Mouse (Mus musculus): ENCODE results near the gene Lrrc4.

The Lrrc4 gene

GRCm38 (mm10) chr6:28855442-28855841 is 23.9 kb upstream of the Lrrc4 start:
- in situ Hi-C loops (cut with MboI, MseI): no loop called here

GRCm38 (mm10) chr6:28854598-28854997 is 23.1 kb upstream of the Lrrc4 start:
- in situ Hi-C loops (cut with MboI, MseI): no loop called here

- in situ Hi-C loops (cut with MboI, MseI): no loop called here
Measured at GRCm38 (mm10) chr6:28853654-28854053, 22.1 kb upstream of the Lrrc4 start.

GRCm38 (mm10) chr6:28853164-28853563 is 21.6 kb upstream of the Lrrc4 start:
- in situ Hi-C loops (cut with MboI, MseI): no loop called here

- in situ Hi-C loops (cut with MboI, MseI): no loop called here
Measured at GRCm38 (mm10) chr6:28852342-28852741, 20.8 kb upstream of the Lrrc4 start.

GRCm38 (mm10) chr6:28850326-28850900 is 18.9 kb upstream of the Lrrc4 start:
- in situ Hi-C loops (cut with MboI, MseI): no loop called here

- in situ Hi-C loops (cut with MboI, MseI): no loop called here
Measured at GRCm38 (mm10) chr6:28849317-28849716, 17.8 kb upstream of the Lrrc4 start.

- in situ Hi-C loops (cut with MboI, MseI): no loop called here
Measured at GRCm38 (mm10) chr6:28848891-28849290, 17.3 kb upstream of the Lrrc4 start.

- in situ Hi-C loops (cut with MboI, MseI): no loop called here
Measured at GRCm38 (mm10) chr6:28848285-28848794, 16.8 kb upstream of the Lrrc4 start.

GRCm38 (mm10) chr6:28847616-28848015 is 16.1 kb upstream of the Lrrc4 start:
- in situ Hi-C loops (cut with MboI, MseI): no loop called here

- in situ Hi-C loops (cut with MboI, MseI): no loop called here
Measured at GRCm38 (mm10) chr6:28845610-28846009, 14.1 kb upstream of the Lrrc4 start.

GRCm38 (mm10) chr6:28842375-28843276 is 11.1 kb upstream of the Lrrc4 start:
- in situ Hi-C loops (cut with MboI, MseI): no loop called here

- in situ Hi-C loops (cut with MboI, MseI): no loop called here
Measured at GRCm38 (mm10) chr6:28841569-28841968, 10.0 kb upstream of the Lrrc4 start.

GRCm38 (mm10) chr6:28836600-28836999 is 5.1 kb upstream of the Lrrc4 start:
- in situ Hi-C loops (cut with MboI, MseI): no loop called here

- in situ Hi-C loops (cut with MboI, MseI): no loop called here
Measured at GRCm38 (mm10) chr6:28834046-28834445, 2.5 kb upstream of the Lrrc4 start.

- in situ Hi-C loops (cut with MboI, MseI): no loop called here
Measured at GRCm38 (mm10) chr6:28833380-28833822, 1.9 kb upstream of the Lrrc4 start.

GRCm38 (mm10) chr6:28832751-28833291 is 1.3 kb upstream of the Lrrc4 start:
- in situ Hi-C loops (cut with MboI, MseI): no loop called here

- in situ Hi-C loops (cut with MboI, MseI): no loop called here
Measured at GRCm38 (mm10) chr6:28831854-28832750, 555 bp upstream of the Lrrc4 start.

GRCm38 (mm10) chr6:28830306-28830705 is 1.2 kb downstream of the Lrrc4 start:
- in situ Hi-C loops (cut with MboI, MseI): no loop called here

- in situ Hi-C loops (cut with MboI, MseI): no loop called here
Measured at GRCm38 (mm10) chr6:28828593-28828992, 3.0 kb downstream of the Lrrc4 start.

- in situ Hi-C loops (cut with MboI, MseI): no loop called here
Measured at GRCm38 (mm10) chr6:28827565-28827964, 4.0 kb downstream of the Lrrc4 start.
